Mouse (Mus musculus): ENCODE measurements around the gene Cux2. TPM values are rescaled to one million over a fixed set of nuclear protein-coding genes. Genes with fewer than 3 reads are reported as not detected.
"Not testable (repeated sequence)": the region's sequence is repeated elsewhere in the genome, so short reads cannot be mapped to it uniquely, and the experiment has no call there.

The Cux2 gene
- polyA plus RNA-seq, 2 experiments from 2014 or later = 0.15 TPM; not detected in 1

DNA sequence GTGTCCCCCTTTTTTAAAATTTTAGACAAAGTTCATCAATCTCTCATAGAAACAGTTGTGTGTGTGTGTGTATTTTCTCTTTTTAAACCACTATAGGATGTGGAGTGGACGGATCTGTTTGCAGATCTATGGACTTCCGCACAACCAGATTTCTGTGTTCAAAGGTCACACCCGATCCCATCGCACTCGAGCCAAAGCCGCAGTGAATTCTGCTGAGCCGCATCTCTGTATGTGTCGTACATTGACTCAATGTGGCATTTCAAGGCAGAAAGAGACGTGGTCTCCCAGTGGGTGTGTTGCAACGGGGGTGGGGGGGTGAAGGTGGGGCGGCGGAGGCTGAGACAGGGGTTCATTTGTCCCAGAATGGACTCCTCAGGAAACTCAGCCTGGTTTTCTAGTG is 191.5 kb downstream of the Cux2 start:
- ATAC-seq = no peak

DNA sequence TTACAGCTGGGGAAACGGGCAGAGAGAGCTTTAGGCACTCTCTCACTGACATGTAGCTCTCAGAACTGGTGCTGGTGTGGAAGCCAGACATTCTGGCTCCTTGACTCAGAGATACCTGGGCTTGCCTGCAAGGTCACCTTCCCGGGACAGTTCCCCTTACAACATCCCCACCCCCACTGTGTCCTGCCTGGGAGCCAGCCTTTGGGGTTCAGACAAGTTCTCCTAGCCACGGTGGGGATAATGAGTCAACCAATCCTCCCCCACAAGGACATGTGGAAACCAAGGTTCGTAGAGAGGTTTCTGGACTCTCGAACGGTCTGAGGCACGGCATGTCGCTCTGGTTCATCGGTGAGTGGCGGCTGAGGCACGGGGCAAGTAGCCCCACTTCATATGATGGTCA is 193.2 kb downstream of the Cux2 start:
- no peak for ATAC-seq

DNA sequence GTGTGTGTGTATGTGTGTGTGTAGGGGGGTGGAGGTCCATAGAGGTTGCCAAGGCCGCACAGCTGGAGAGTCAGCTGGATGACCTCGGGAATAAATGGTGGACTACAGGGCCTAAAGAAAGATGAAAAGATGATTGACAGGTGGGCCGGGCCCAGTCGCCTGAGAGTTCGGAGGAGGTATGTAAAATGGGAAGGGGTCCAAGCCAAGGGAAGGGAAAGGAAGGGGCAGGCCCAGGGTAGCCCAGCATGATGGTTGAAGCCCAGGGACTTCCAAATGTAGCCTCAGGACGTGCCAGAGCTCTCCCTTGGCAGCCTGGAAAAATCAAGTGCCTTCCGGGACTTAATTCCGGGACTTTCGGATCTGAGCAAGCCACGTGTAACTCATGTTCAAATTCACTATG is 195.1 kb downstream of the Cux2 start:
- ATAC-seq = no peak

DNA sequence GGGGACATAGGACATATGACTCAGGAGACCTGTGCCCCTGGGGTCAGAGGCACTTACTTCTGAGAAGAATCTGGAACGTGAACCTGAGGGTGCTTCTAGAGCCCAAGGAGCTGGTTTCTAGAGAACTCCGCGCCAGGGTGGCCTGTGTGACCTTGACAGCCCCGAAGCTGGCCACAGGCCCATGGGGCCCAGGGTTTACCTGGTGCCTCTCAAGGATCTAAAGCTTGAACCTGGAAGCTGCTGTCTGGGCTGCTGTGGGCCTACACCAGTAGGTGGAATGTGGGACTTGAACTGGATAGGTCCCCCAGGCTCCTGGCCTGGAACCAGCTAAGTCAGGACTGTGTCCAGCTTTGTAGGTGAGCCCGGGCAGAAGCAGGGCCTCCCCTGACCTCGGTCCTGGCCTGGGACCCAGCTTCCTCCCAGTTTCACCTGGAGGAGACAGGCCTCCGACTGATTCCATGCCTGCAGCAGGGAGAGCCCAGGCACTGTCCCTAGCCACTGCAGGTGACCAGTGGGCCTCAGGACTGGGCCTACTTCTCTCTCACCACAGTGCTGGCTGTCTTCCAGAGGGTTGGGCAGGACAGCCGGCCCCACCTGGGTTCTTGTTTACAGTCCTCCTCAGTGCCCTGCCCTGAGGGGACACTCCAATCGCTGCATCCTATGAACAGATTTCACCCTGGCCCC is 196.4 kb downstream of the Cux2 start:
- ATAC-seq = no peak

DNA sequence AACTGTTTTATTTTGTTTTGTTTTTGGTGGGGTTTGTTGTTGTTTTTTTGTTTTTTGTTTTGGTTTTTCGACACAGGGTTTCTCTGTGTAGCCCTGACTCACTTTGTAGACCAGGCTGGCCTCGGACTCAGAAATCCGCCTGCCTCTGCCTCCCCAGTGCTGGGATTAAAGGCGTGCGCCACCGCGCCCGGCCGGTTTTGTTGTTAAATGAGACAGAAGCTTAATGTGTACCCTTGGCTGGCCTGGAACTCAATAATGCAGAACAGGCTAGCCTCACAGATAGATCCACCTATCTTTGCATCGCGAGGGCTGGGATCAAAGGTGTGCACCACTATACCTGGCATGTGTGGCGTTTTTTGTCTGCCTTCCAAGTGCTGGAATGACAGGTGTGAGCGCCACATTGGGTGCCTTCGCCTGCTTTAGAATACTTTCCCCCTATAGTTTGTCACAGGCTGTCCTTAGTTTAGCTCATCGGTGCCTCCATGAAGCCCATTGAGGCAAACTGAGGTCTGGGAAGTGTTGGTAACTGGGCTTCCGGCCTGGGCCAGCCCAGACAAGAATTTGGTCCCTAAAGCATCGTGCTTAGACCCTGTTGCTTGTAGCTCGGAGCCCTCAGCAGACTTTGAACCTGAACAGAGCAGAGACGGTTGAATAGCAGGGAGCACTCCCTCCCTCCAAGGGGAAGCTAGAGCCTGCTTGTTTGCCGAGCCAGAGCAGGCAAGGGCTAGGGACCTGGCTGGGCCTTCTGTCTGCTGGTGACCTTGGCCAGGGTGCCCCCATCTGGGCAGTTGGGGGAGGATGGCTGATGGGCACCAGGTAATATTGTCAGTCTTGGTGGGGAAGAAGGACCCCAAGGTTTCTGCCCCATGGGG is 200.2 kb downstream of the Cux2 start:
- ATAC-seq = no peak

DNA sequence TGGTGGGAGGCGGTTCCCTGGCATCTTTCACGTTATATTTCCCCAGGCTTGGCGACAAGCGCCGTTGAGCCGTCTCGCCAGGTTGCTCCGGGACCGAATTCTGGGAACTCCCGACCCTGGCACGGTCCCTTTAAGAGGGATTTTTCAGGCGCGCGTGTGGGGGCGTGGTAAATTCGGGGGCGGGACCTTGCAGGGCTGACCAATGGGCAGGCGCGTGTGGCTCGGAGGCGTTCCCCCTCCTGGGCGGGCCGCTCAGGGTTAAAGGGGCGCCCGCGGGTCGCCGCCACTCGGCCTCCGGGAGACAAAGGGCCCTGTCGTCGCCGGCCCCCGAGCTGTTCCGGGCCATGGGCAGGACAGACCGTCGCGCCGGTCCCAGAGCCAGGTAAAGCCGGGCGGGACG is 201.2 kb downstream of the Cux2 start, which contains the start of gene Pheta1:
Gene Pheta1 (plus strand): TSS at position 242 of the 400 bp plus-strand sequence.
- peak; percentile 95 for ATAC-seq

DNA sequence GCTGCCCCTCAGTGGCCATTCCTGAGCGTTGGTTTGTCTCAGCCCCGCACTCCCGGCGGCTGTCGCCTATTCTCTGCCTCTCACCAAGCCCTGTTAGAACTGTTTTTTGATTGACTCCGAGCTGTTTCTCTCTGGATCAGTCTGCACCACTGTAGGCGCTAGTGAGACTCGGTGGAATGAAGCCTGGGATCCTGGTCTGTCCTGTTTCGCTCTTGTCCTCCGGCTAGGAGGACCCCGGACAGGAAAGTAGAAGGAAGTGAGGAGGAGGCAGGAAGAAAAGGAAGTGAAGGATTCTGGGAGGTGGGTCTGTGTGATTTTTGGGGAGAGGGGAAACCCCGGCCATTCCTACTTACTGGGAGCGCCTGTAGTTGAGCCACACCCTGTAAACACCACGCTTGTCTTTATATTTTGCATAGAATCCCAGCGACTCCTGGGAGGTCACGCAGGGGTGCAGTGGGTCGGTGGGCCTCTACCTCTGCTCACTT is 201.8 kb downstream of the Cux2 start:
- ATAC-seq = peak; percentile 55

DNA sequence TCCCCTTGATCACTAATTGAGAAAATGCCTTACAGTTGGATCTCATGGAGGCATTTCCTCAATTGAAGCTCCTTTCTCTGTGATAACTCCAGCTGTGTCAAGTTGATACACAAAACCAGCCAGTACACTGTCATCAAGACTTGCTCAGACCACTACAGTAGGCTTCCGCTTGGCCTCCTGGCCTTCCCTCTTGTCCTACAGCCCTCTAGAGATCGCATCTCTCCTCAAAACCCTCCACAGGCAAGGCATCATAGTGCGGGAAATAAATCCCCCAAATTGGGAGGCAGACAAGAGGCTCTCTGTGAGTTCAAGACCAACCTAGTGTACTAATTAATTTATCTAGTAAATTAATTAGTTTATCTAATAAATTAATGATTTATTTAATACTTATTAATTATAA is 202.6 kb downstream of the Cux2 start:
- ATAC-seq = not testable (repeated sequence)

DNA sequence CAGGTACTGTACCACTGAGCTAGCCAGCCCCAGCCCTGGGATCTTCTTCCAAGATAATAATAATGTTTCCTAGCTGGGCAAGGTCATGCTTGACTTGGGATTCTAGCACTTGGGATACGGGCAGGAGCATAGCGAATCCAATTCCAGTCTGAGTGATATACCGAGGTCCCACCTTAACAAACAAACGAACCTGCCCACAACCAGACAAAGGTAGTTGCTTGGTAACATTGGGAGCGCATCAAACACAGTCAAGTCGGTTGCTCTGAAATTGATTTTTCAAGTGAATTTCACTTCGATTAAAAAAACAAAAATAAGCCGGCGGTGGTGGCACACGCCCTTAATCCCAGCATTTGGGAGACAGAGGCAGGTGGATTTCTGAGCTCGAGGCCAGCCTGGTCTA is 203.6 kb downstream of the Cux2 start:
- ATAC-seq = no peak

DNA sequence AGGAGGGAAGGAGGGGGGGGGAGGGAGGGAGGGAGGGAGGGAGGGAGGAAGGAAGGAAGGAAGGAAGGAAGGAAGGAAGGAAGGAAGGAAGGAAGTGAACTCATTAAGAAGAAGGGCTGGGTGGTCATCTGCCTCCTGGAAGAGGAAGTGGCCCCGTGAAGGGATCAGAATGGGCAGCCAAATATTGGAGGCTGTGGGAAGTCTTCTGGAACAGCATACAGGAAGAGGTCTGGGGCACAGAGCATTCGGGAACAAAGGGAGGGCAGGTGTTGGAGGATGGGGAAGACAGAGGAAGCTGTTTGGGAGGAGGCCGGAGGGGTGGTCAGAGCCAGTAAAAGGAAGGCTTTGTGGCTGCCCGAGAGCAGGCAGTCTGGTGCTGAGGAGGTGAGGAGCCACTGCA is 204.5 kb downstream of the Cux2 start:
- ATAC-seq = no peak

DNA sequence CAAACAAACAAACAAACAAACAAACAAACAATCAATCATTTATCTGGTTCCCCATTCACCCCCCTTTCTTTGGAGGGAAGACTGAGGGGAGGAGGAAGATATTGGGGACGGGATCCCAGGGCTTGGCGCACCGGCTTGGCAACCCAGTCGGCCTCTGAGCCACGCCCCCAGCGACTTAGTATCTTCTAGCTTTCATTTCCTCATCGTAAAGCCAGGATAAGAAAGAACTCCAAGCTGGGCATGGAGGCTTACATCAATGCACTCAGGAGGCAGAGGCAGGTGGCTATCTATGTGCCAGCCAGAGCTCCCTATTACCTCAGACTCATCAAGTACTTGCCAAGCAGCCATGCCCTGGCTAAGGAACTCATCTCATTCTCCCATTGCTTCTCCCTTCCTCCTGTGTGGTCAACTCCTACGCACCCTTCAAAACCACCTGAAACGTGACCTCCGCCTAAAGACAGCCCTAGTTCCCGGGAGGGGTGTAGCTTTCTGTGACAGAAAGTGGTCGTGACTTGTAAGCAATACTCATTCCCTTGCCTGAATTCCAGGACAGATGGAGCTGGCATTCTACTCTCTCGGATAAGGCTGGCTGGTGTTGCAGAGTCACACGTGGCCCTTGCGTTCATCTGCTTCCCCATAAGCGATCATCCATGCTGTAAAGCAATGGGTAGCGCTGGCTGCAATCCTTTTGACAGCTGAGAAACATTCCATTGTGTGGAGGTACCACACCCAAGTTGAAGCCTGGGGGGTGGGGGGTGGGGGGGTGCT is 206.6 kb downstream of the Cux2 start:
- ATAC-seq = no peak

DNA sequence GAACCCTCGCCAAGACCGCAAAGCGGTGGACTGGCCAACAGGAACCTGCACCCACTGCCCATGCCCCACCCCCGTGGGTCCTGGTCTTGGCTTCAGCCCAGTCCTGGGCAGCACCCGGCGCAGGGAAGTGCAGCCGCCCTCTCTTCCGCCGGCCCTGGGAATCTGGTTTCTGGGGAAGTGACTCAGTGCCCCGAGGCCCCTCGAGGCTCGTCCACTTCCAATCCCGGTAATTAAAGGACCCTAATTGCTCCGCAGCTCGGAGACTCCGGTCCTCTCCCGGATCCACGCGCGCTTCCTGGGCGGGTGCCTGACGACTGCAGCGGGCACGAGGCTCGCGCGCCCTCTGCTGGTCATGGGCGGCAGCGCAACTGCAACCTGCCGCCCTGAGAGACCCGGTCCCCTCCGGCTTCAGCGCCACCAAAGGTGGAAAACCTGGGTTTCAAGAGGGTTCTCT is 207.2 kb downstream of the Cux2 start:
- ATAC-seq = peak; percentile 61

DNA sequence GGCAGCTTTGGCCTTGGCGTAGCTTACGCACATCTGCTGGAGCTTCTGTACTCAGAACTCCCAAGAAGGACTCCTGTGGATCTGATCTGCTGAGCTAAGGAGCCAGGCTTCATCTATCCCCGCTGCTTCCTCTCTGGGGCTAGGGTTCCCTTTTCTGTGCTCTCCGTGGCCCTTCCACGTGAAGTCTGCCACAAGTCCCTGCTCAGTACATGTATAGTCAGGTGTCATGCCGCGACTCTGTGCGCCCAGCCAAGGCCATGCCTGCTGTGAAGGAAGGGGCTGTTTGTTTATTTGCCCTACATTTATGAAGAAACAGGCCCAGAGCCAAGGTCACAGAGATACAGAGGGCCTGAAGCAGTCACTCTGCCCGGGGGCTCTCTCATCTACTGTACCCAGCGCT is 207.9 kb downstream of the Cux2 start:
- ATAC-seq = no peak

DNA sequence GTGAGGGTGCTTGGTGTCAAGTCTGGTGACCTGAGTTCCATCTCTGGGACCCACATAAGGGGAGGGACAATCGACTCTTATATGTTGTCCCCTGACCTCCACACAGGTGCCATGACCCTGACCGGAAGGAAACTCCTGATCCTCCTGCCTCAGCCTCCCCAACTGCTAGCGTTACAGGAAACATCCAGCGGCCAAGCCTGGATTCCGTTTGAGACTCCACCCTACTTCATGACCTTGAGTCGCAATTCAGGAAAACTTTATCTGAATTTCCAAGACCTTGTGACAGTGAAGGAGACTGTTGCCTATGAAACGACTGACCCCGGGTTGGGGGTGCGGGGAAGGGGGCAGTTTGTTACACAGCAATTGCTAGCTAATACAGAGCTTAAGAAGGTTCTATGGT is 208.4 kb downstream of the Cux2 start:
- ATAC-seq = no peak

DNA sequence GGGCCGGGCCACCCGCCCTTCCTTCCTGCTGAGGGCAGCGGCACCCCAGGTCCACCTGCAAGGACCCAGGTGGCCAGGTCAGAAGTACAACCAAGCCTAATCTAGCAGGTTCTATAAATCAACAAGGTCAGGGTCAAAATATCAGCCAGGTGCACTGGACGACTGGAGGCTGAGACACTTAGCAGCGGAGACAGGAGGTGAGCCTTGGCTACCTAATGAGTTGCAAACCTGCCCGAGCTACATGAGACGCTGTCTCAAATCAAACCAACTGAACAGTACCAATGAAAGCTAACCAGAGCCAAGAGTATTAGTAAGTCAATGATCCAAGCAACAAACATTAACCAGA is 210.8 kb downstream of the Cux2 start:
- no peak for ATAC-seq

DNA sequence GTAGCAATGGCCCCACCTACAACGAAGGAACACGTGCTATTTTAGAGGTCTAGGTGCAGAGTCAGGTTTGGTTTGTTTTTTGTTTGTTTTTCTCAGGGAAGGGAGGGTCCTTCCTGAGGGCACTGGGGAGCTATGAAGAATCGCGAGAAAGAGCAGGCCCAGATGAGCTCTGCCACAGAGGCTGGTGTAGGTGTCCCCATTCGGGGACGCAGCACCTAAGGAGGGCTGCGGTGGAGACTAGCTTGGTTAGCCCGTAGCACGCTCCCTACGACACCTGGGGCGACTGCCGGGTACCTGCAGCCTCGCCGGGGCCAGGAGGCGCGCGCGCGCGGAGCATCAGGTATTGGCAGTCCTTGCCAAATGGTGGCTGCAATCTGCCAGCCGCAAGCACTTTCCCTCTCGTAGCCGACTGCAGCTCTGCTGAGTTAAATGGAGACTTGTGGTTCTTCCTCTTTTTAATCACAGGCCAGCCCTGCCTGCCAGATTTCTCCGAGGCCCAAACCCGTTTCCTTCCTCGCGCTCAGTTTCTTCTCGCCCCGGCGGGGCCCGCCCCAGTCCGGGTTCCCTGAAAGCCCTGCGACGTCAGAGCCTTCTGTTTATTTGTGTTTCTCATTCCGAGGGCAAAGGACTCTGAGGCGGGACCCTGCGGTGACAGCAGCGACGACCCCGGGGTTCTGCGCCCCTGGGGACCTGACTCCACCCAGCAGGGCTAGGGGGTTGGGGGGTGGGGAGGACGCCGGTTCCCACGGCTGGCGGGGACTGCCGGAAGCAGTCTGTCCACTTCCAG is 211.4 kb downstream of the Cux2 start:
- ATAC-seq = peak; percentile 15

DNA sequence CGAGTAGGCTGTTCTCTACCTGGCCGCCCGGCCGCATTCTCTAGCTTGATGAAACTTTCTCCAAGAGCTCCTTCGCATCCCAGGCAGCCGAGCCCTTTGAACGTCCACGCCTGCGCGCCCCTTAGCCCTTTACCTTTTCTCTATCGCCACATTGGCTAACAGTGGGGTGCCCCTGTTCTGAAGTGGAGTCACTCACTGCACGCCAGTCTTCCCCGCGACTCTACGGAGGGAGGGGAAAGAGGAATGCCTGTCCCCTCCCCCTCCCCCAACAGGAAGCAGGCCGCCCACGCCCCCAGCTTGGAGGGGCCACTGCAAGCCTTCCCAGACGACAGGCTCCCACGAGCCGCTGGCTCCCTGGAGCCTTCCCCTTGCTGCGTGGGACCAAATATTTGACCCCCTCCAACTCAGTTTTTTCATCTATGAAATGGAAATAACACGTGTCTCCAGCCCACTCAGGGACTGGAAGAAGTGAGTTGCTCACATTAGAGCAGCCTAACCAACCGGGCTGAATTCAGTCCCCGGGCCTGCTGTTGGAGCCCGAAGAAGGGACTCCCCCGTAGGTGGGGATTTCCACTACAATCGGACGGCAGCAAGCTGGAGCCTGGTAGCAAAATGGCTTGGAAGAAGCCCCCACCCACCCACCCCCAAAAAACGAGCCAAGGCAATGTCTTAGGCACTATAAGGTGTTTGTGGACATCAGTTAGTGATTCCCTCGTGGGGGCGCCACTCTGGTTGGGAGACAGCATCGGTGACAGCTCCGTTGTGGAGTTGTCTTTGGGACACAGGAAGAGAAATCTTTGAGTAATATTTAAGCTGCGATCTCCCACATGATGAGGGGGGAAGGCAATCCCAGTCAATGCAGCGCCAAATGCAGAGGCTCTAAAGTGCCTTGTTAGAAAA is 212.2 kb downstream of the Cux2 start, which contains the start of gene Sh2b3:
Gene Sh2b3 (minus strand): TSS at position 206 of the 900 bp plus-strand sequence.
- peak; percentile 17 for ATAC-seq

DNA sequence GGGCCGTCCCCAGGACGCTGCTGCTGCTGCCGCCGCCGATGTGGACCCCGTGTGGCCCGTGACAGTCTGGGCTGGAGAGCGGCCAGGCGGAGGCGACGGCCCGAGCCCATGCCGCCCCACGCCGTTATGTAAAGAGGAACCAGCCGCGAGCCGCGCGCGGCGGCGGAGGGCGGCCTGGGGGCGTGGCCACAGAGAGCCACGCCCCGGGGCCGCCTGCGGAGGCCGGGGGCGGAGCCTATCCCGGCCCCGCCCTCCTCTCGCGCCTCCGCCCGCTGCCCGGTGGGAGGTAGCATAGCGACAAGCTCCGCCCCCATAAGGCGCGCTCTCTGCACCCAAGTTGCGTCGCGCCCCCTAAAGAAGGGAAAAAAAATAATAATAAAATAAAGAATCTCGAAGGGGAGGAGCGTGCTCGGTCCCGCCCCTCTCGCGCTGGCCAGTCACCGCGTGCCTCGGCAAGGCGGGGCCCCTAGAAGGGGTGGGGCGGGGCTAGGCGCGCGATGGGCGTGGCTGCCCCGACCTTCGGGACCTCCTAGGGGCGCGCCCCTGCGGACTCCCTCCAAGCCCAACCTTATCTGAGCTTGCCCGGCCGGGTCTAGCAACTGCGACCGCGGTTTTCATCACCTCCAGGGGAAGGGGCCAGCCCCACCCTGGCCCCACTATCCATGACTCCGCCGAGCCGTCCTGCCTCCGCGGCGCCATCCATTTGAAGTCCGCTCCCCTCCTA is 213.0 kb downstream of the Cux2 start:
- peak; percentile 74 for ATAC-seq

DNA sequence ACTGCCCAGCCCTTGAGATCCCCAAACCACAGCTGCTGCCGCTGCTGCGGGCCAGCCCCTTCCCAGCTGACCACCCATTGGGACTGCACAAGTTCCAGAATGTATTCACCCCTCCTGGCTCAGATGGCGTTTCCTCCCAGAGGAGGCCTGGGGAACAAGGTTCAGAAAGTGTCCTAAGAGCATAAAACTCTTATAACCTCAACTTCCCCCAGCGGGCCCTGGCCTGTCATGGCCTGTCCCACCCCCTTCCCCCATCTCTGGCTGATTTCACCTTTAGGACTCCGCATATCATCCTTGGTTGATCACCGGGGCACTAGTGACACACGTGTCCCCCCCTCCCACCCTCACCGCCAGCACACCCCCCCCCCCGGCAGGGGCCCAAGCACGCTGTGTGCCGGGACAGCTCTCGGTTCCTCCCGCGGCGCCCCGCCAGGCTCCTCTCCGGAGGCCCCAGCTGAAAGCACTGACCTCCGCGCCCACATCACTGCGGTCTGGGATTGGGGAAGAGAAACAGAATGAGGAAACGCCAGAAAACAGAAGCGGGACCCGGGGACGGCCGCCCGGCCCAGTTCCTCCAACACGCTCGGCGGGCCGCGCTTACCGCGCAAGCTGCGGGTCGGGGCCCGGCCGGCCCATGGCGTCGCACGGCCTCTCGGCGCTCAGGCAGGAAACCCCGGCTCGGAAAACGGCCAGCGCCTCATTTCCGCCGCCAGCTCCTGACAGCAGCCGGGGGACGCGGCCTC is 213.8 kb downstream of the Cux2 start:
- peak; percentile 4 for ATAC-seq

All from CD4-positive, CD25-positive, alpha-beta regulatory T cell, adult 4 months (primary cell).